Mouse (Mus musculus) bone marrow macrophage, adult 2 months (primary cell): ENCODE data around the gene Ran.

ENCODE experiments used
- CTCF ChIP-seq: IDR thresholded peaks from 2 replicates; pipeline ENCODE4 v1.5.1; 2012; ENCODE audit warnings: low read depth, mild to moderate bottlenecking, low read length, moderate library complexity
- POLR2A ChIP-seq: IDR thresholded peaks from 2 replicates; pipeline ENCODE4 v1.6.1; 2012; ENCODE audit warnings: mild to moderate bottlenecking, low read depth, low read length, borderline replicate concordance

DNA sequence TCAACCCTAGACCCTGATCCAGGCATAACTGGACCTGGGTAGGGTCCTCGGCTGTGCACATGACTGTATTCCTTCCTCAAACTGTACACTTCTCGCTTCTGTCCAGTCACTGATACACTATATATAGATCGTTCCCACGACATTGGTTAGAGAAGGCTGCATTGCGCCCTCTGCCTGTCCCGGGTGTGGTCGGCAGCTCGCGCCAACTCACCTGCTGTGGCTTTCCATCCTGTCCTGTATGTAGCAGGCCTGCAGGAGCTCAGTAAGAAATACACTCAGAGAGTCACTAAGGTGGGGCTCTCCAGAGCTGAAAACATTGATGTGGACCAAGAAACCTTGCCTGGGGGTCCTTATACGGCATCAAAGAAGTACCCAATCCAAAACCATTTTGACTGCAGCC lies 49.0 kb upstream of the Ran start:
- TF ChIP-seq POLR2A (no peak), CTCF (no peak)
